Mouse (Mus musculus) frontal cortex, postnatal 14 days (tissue): Measurements from ENCODE around the gene Gm10271.
A peak's percentile ranks its signal among the peaks of the same experiment; 100 is the strongest.

Experiments used
- DNase-seq, 2 experiments: peaks; one replicate each; pipeline ENCODE4 v3.0.0; 2022; ENCODE audit warnings: low spot score in 2 of 2

Gm10271 gene

GRCm38 (mm10) chr10:116972509-116972908 lies at the start of gene Gm10271:
Gene Gm10271, minus strand, starts transcription at chr10:116972609.
- DNase-seq, result no peak

GRCm38 (mm10) chr10:117021020-117021754 lies 48.8 kb upstream of the Gm10271 start:
- DNase-seq, result no peak

GRCm38 (mm10) chr10:117018281-117018840 lies 46.0 kb upstream of the Gm10271 start:
- DNase-seq, result no peak

GRCm38 (mm10) chr10:117014565-117014964 lies 42.2 kb upstream of the Gm10271 start:
- DNase-seq, result no peak

- peak in 1 of 2 experiments; percentile 58 for DNase-seq
These were observed 41.4 kb upstream of the Gm10271 start for GRCm38 (mm10) chr10:117013689-117014390.

- no peak for DNase-seq
These were observed 38.6 kb upstream of the Gm10271 start for GRCm38 (mm10) chr10:117011047-117011446.

- no peak for DNase-seq
These were observed 37.3 kb upstream of the Gm10271 start for GRCm38 (mm10) chr10:117009691-117010090.

GRCm38 (mm10) chr10:117005707-117006464 lies 33.5 kb upstream of the Gm10271 start:
- DNase-seq, result no peak

- DNase-seq, result no peak
These were observed 32.3 kb upstream of the Gm10271 start for GRCm38 (mm10) chr10:117004695-117005094.

GRCm38 (mm10) chr10:117000975-117001374 lies 28.6 kb upstream of the Gm10271 start:
- peak in 1 of 2 experiments; percentile 17 for DNase-seq

GRCm38 (mm10) chr10:116998716-116999455 lies 26.5 kb upstream of the Gm10271 start:
- DNase-seq, result no peak

- DNase-seq, result no peak
These were observed 23.8 kb upstream of the Gm10271 start for GRCm38 (mm10) chr10:116996236-116996600.

GRCm38 (mm10) chr10:116995584-116996235 lies 23.3 kb upstream of the Gm10271 start:
- DNase-seq, result no peak

GRCm38 (mm10) chr10:116995162-116995561 lies 22.8 kb upstream of the Gm10271 start:
- DNase-seq, result no peak

GRCm38 (mm10) chr10:116993971-116994370 lies 21.6 kb upstream of the Gm10271 start:
- no peak for DNase-seq

- DNase-seq, result no peak
These were observed 14.1 kb upstream of the Gm10271 start, which contains the start of gene Best3 for GRCm38 (mm10) chr10:116986264-116987082. Gene Best3, plus strand, starts transcription at chr10:116986314.

GRCm38 (mm10) chr10:116984836-116985235 lies 12.4 kb upstream of the Gm10271 start:
- no peak for DNase-seq

GRCm38 (mm10) chr10:116982526-116982925 lies 10.1 kb upstream of the Gm10271 start:
- DNase-seq, result no peak

GRCm38 (mm10) chr10:116980888-116981287 lies 8.5 kb upstream of the Gm10271 start:
- no peak for DNase-seq

- no peak for DNase-seq
These were observed 7.9 kb upstream of the Gm10271 start for GRCm38 (mm10) chr10:116980273-116980672.
